Mouse (Mus musculus): Measurements from ENCODE around the gene Mink1. TPM values are rescaled to one million over a fixed set of nuclear protein-coding genes. Genes with fewer than 3 reads are reported as not detected.

The Mink1 gene
- total and polyA plus RNA-seq, 2 experiments: 11.0 to 51.4 TPM

DNA sequence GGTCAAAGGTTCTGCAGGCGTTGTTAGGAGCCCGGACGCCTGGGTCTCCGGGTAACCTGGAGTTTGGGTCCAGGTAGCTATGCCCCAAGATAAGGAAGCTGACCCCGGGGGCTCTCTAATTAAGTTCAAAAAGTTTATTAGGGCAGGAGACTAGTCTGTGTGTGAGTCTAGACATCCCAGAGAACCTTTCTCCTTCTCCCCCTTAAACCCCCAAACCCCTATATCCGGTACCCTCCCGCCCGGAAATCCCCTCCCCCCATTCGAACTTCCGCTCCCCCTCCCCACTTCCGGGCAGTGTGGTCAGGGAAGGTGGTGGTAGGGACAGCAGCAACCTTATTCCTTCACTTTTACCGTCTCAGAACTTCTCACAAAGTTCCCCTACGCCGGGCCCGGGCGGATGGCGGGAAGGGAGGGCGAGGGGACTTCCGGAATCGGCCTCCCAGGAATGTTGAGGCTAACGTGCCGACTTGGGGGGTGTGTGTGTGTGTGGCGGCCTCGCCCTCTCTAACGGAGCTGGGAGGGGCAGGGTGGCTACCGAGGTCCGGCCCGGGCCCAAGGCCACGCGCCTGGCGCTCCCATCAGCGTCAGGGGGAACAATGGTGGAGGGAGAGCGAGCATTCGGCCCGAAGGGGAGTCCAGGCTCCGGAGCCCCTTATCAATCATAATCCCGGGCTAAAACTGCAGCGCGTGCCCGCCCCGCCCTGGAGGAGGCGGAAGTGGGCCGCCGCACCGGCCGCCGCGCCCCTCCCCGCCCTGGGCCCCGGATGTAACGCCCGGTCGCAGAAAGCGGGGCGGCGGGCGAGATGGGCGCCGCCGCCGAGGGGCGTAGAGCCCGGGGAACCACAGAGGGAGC, 90.9 kb downstream of the Mink1 start:
- Histone ChIP-seq H3K27me3 (ENCODE audit: control insufficient read depth, insufficient read depth, low read length) (no peaks in the 10 kb centered on the region), H3K4me3 (ENCODE audit: insufficient read depth, low read depth, low read length) (peak overlapping the region; percentile 96), H3K36me3 (ENCODE audit: control insufficient read depth, insufficient read depth, low read length) (peaks cover 36% of the 10 kb centered on the region), H3K27ac (replicated peaks; ENCODE audit: insufficient read depth, low read depth, low read length) (peak overlapping the region; percentile 97), H3K4me1 (ENCODE audit: control insufficient read depth, insufficient read depth, low read length) (peaks cover 19% of the 10 kb centered on the region), H3K79me2 (ENCODE audit: control insufficient read depth, insufficient read depth, low read length) (peaks cover 29% of the 10 kb centered on the region), H3K9ac (ENCODE audit: low read depth, low read length) (peak overlapping the region; percentile 98)
- DNase-seq (ENCODE audit: extremely low read depth, low read depth, low spot score): no peak
- WGBS: under 1% methylated on average over 62 of the region's 63 CpGs
- TF ChIP-seq CTCF (IDR thresholded peaks at IDR 0.05; ENCODE audit: low read depth, low read length) (no peak), POLR2A (IDR thresholded peaks at IDR 0.05; ENCODE audit: extremely low read depth, insufficient read depth, low read length) (no peak)

- peaks cover 24% of the 10 kb centered on the region for H3K79me2 ChIP-seq (ENCODE audit: control insufficient read depth, insufficient read depth, low read length)
- TF ChIP-seq POLR2A (IDR thresholded peaks at IDR 0.05; ENCODE audit: extremely low read depth, insufficient read depth, low read length) (peak; percentile 97), CTCF (IDR thresholded peaks at IDR 0.05; ENCODE audit: low read depth, low read length) (no peak)
- WGBS: under 1% methylated on average over 60 of the region's 61 CpGs
- peak within 1 kb of the TSS; percentile 97 for H3K27ac ChIP-seq (replicated peaks; ENCODE audit: insufficient read depth, low read depth, low read length)
- no peaks in the 10 kb centered on the region for H3K27me3 ChIP-seq (ENCODE audit: control insufficient read depth, insufficient read depth, low read length)
- H3K36me3 ChIP-seq (ENCODE audit: control insufficient read depth, insufficient read depth, low read length): peaks cover 32% of the 10 kb centered on the region
- peak within 1 kb of the TSS; percentile 98 for H3K9ac ChIP-seq (ENCODE audit: low read depth, low read length)
- H3K4me1 ChIP-seq (ENCODE audit: control insufficient read depth, insufficient read depth, low read length): peaks cover 14% of the 10 kb centered on the region
- DNase-seq (ENCODE audit: extremely low read depth, low read depth, low spot score): peak; percentile 73
- H3K4me3 ChIP-seq (ENCODE audit: insufficient read depth, low read depth, low read length): peak within 1 kb of the TSS; percentile 96
Measured at GRCm38 (mm10) chr11:70654198-70654922, 91.7 kb downstream of the Mink1 start, which contains the start of gene Pfn1. Pfn1 (minus strand) TSS chr11:70654644.

- Histone ChIP-seq H3K27me3 (ENCODE audit: control insufficient read depth, insufficient read depth, low read length) (no peaks in the 10 kb centered on the region), H3K4me1 (ENCODE audit: control insufficient read depth, insufficient read depth, low read length) (peaks cover 14% of the 10 kb centered on the region), H3K4me3 (ENCODE audit: insufficient read depth, low read depth, low read length) (peak overlapping the region; percentile 53), H3K27ac (replicated peaks; ENCODE audit: insufficient read depth, low read depth, low read length) (peak overlapping the region; percentile 75), H3K79me2 (ENCODE audit: control insufficient read depth, insufficient read depth, low read length) (peaks cover 23% of the 10 kb centered on the region), H3K36me3 (ENCODE audit: control insufficient read depth, insufficient read depth, low read length) (peaks cover 26% of the 10 kb centered on the region), H3K9ac (ENCODE audit: low read depth, low read length) (peak overlapping the region; percentile 56)
- no peak for TF ChIP-seq CTCF (IDR thresholded peaks at IDR 0.05; ENCODE audit: low read depth, low read length)
- peak; percentile 75 for TF ChIP-seq POLR2A (IDR thresholded peaks at IDR 0.05; ENCODE audit: extremely low read depth, insufficient read depth, low read length)
- under 1% methylated on average over 48 of the region's 48 CpGs for WGBS
- peak; percentile 88 for DNase-seq (ENCODE audit: extremely low read depth, low read depth, low spot score)
Measured at GRCm38 (mm10) chr11:70654923-70655570, 92.4 kb downstream of the Mink1 start.

GRCm38 (mm10) chr11:70655571-70656455, 93.1 kb downstream of the Mink1 start:
- peak overlapping the region; percentile 53 for H3K4me3 ChIP-seq (ENCODE audit: insufficient read depth, low read depth, low read length)
- peaks cover 23% of the 10 kb centered on the region for H3K79me2 ChIP-seq (ENCODE audit: control insufficient read depth, insufficient read depth, low read length)
- peaks cover 21% of the 10 kb centered on the region for H3K36me3 ChIP-seq (ENCODE audit: control insufficient read depth, insufficient read depth, low read length)
- DNase-seq (ENCODE audit: extremely low read depth, low read depth, low spot score): peak; percentile 30
- 5% methylated on average over 61 of the region's 61 CpGs for WGBS
- peaks cover 14% of the 10 kb centered on the region for H3K4me1 ChIP-seq (ENCODE audit: control insufficient read depth, insufficient read depth, low read length)
- no peaks in the 10 kb centered on the region for H3K27me3 ChIP-seq (ENCODE audit: control insufficient read depth, insufficient read depth, low read length)
- peak overlapping the region; percentile 66 for H3K9ac ChIP-seq (ENCODE audit: low read depth, low read length)
- TF ChIP-seq POLR2A (IDR thresholded peaks at IDR 0.05; ENCODE audit: extremely low read depth, insufficient read depth, low read length) (0 out of 2 replicates have a peak, but pooled peaks have one; percentile 6), CTCF (IDR thresholded peaks at IDR 0.05; ENCODE audit: low read depth, low read length) (no peak)
- peak overlapping the region; percentile 75 for H3K27ac ChIP-seq (replicated peaks; ENCODE audit: insufficient read depth, low read depth, low read length)

DNA sequence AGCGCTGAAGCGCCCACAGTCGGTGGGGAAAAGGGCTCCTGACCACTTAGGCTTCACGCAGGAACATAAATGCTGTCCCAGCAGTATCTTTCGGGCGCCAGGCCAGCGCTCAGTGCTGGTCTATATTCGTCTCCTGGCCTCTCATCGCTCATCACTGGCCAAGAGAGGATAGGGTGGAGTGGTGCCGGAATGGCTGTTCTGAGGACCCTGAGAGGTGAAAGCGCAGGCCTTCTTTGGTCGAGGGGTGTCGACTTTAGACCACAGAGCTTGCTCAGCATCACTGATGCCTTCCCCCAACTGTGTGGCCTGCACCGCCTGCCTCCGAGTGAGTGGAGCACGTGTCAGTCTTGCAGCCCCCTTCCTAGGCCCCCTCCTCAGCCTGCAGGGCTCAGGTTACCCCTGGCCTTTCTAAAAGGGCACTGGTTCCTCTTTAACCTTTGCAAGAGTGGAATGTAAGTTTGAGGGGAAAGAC, 93.8 kb downstream of the Mink1 start:
- WGBS: 59% methylated on average over 16 of the region's 16 CpGs
- H3K27me3 ChIP-seq (ENCODE audit: control insufficient read depth, insufficient read depth, low read length): no peaks in the 10 kb centered on the region
- peak overlapping the region; percentile 53; the same call in 1 of the 2 replicates for H3K4me3 ChIP-seq (ENCODE audit: insufficient read depth, low read depth, low read length)
- no peak for DNase-seq (ENCODE audit: extremely low read depth, low read depth, low spot score)
- peaks cover 14% of the 10 kb centered on the region for H3K4me1 ChIP-seq (ENCODE audit: control insufficient read depth, insufficient read depth, low read length)
- peaks cover 15% of the 10 kb centered on the region for H3K36me3 ChIP-seq (ENCODE audit: control insufficient read depth, insufficient read depth, low read length)
- TF ChIP-seq CTCF (IDR thresholded peaks at IDR 0.05; ENCODE audit: low read depth, low read length): no peak
- no peak for TF ChIP-seq POLR2A (IDR thresholded peaks at IDR 0.05; ENCODE audit: extremely low read depth, insufficient read depth, low read length)
- peak overlapping the region; percentile 75; the same call in 1 of the 2 replicates for H3K27ac ChIP-seq (replicated peaks; ENCODE audit: insufficient read depth, low read depth, low read length)
- H3K79me2 ChIP-seq (ENCODE audit: control insufficient read depth, insufficient read depth, low read length): peaks cover 23% of the 10 kb centered on the region
- H3K9ac ChIP-seq (ENCODE audit: low read depth, low read length): peak overlapping the region; percentile 66
